Mouse (Mus musculus) spleen, adult 2 months (tissue): ENCODE results near the gene Rnf145. TPM values are rescaled to one million over a fixed set of nuclear protein-coding genes. Genes with fewer than 3 reads are reported as not detected.

Source experiments
- DNase-seq, 2 experiments: peaks; one replicate each; pipeline versions ENCODE4 v3.0.0 to v3.0.0-alpha.2; 2012 to 2021; ENCODE audit warnings: low spot score in 2 of 2, low read depth in 1 of 2
- H3K27ac ChIP-seq: fragments of 200-500 bp; 2 replicates; pipeline ENCODE4 v1.5.1; 2012; ENCODE audit warnings: low read length, inconsistent platforms; ENCODE audit not compliant: insufficient read depth
- H3K27me3 ChIP-seq: fragments of 200-500 bp; 2 replicates; pipeline ENCODE4 v1.6.1; 2012; ENCODE audit warnings: mild to moderate bottlenecking, moderate library complexity, low read length, inconsistent platforms; ENCODE audit not compliant: control insufficient read depth, insufficient read depth
- H3K36me3 ChIP-seq: fragments of 200-500 bp; 2 replicates; pipeline ENCODE4 v1.6.1; 2012; ENCODE audit warnings: mild to moderate bottlenecking, low read length, inconsistent platforms; ENCODE audit not compliant: control insufficient read depth, insufficient read depth
- H3K4me1 ChIP-seq: fragments of 200-500 bp; 2 replicates; pipeline ENCODE4 v1.6.1; 2011; ENCODE audit warnings: inconsistent platforms; ENCODE audit not compliant: control insufficient read depth, insufficient read depth, insufficient read length
- H3K4me3 ChIP-seq: fragments of 200-500 bp; 2 replicates; pipeline ENCODE4 v1.5.1; 2011; ENCODE audit warnings: mild to moderate bottlenecking, inconsistent platforms; ENCODE audit not compliant: insufficient read depth, insufficient read length; ENCODE audit errors: extremely low read depth
- CTCF ChIP-seq: fragments of 200-500 bp; IDR thresholded peaks from 2 replicates; pipeline ENCODE4 v1.5.1; 2011; ENCODE audit warnings: mild to moderate bottlenecking, inconsistent platforms; ENCODE audit not compliant: insufficient read depth, insufficient read length, insufficient replicate concordance; ENCODE audit errors: extremely low read depth
- POLR2A ChIP-seq: fragments of 200-500 bp; IDR thresholded peaks from 2 replicates; pipeline ENCODE4 v1.6.1; 2011; ENCODE audit warnings: low read depth, low read length, inconsistent platforms
- WGBS: fragments of 180-500 bp; shearing (Covaris S2); methylation state at CpG from one replicate; pipeline ENCODE4 v1.1.7; 2018; 5-methylcytosine and 5-hydroxymethylcytosine counted together
- polyA plus RNA-seq: library from polyadenylated mRNA; depleted of rRNA; stranded (reverse); fragments of >200 nt; gene quantifications from 2 replicates; pipeline ENCODE4 v1.2.3, GENCODE M21; 2012

The Rnf145 gene
- polyA plus RNA-seq, 1 experiment, result 65.5 TPM

GRCm38 (mm10) chr11:44478382-44478781 lies 40.4 kb upstream of the Rnf145 start:
- H3K4me3 ChIP-seq, result no peak overlapping the region
- 44% methylated on average over 4 of the region's 4 CpGs for WGBS
- TF ChIP-seq POLR2A (no peak), CTCF (no peak)
- peaks cover 24% of the 10 kb centered on the region; the same call in 1 of the 2 replicates for H3K4me1 ChIP-seq
- H3K36me3 ChIP-seq, result no peaks in the 10 kb centered on the region
- H3K27ac ChIP-seq, result peak overlapping the region; percentile 72; the same call in 1 of the 2 replicates
- H3K27me3 ChIP-seq, result no peaks in the 10 kb centered on the region
- peak in 1 of 2 experiments; percentile 66 for DNase-seq

- peaks cover 22% of the 10 kb centered on the region; the same call in 1 of the 2 replicates for H3K4me1 ChIP-seq
- no peaks in the 10 kb centered on the region for H3K36me3 ChIP-seq
- no peak for TF ChIP-seq CTCF
- no peak for TF ChIP-seq POLR2A
- 45% methylated on average over 6 of the region's 6 CpGs for WGBS
- peak overlapping the region; percentile 73; the same call in 1 of the 2 replicates for H3K27ac ChIP-seq
- no peak overlapping the region for H3K4me3 ChIP-seq
- H3K27me3 ChIP-seq, result no peaks in the 10 kb centered on the region
- peak in 1 of 2 experiments; percentile 54 for DNase-seq
Measured at GRCm38 (mm10) chr11:44480246-44480645, 38.5 kb upstream of the Rnf145 start.

- no peaks in the 10 kb centered on the region for H3K27me3 ChIP-seq
- TF ChIP-seq POLR2A, result no peak
- no peak for TF ChIP-seq CTCF
- peaks cover 3% of the 10 kb centered on the region for H3K4me1 ChIP-seq
- 95% methylated on average over 7 of the region's 7 CpGs for WGBS
- DNase-seq, result no peak
- no peak overlapping the region for H3K27ac ChIP-seq
- no peaks in the 10 kb centered on the region for H3K36me3 ChIP-seq
- no peak overlapping the region for H3K4me3 ChIP-seq
Measured at GRCm38 (mm10) chr11:44485089-44485736, 33.6 kb upstream of the Rnf145 start.

- no peak for DNase-seq
- no peak for TF ChIP-seq POLR2A
- no peak for TF ChIP-seq CTCF
- no peaks in the 10 kb centered on the region for H3K36me3 ChIP-seq
- no peaks in the 10 kb centered on the region for H3K27me3 ChIP-seq
- no peak overlapping the region for H3K27ac ChIP-seq
- H3K4me1 ChIP-seq, result peaks cover 6% of the 10 kb centered on the region
- WGBS, result 100% methylated on average over 1 of the region's 1 CpGs
- H3K4me3 ChIP-seq, result no peak overlapping the region
Measured at GRCm38 (mm10) chr11:44489117-44489516, 29.6 kb upstream of the Rnf145 start.

- 63% methylated on average over 5 of the region's 5 CpGs for WGBS
- Histone ChIP-seq H3K36me3 (no peaks in the 10 kb centered on the region), H3K27me3 (no peaks in the 10 kb centered on the region), H3K4me3 (no peak overlapping the region), H3K27ac (peak overlapping the region; percentile 25; the same call in 1 of the 2 replicates), H3K4me1 (peaks cover 42% of the 10 kb centered on the region)
- DNase-seq, result no peak
- TF ChIP-seq CTCF (no peak), POLR2A (no peak)
Measured at GRCm38 (mm10) chr11:44494643-44495323, 24.0 kb upstream of the Rnf145 start.

GRCm38 (mm10) chr11:44496217-44496616 lies 22.5 kb upstream of the Rnf145 start:
- TF ChIP-seq CTCF (no peak), POLR2A (no peak)
- no peaks in the 10 kb centered on the region for H3K27me3 ChIP-seq
- H3K4me3 ChIP-seq, result no peak overlapping the region
- DNase-seq, result peak in 1 of 2 experiments; percentile 69
- H3K4me1 ChIP-seq, result peaks cover 45% of the 10 kb centered on the region
- H3K27ac ChIP-seq, result peak overlapping the region; percentile 91
- 10% methylated on average over 3 of the region's 3 CpGs for WGBS
- no peaks in the 10 kb centered on the region for H3K36me3 ChIP-seq
